Mouse (Mus musculus): Measurements from ENCODE around the gene Bmp10. TPM values are rescaled to one million over a fixed set of nuclear protein-coding genes. Genes with fewer than 3 reads are reported as not detected.

Gene Bmp10
- polyA plus RNA-seq, 1 experiment, result not detected

GRCm38 (mm10) chr6:87475223-87475622 lies 46.4 kb downstream of the Bmp10 start:
- H3K4me1 ChIP-seq (ENCODE audit: control insufficient read depth, insufficient read depth, insufficient read length, low read length), result no peaks in the 10 kb centered on the region
- H3K4me3 ChIP-seq (ENCODE audit: insufficient read depth, low read depth, low read length), result no peak overlapping the region
- H3K27ac ChIP-seq (replicated peaks; ENCODE audit: low read depth, low read length), result no peak overlapping the region

GRCm38 (mm10) chr6:87478847-87479246 lies 50.1 kb downstream of the Bmp10 start:
- H3K4me1 ChIP-seq (ENCODE audit: control insufficient read depth, insufficient read depth, insufficient read length, low read length), result no peaks in the 10 kb centered on the region

GRCm38 (mm10) chr6:87479291-87479999 lies 50.7 kb downstream of the Bmp10 start:
- Histone ChIP-seq H3K4me1 (ENCODE audit: control insufficient read depth, insufficient read depth, insufficient read length, low read length) (no peaks in the 10 kb centered on the region), H3K27ac (replicated peaks; ENCODE audit: low read depth, low read length) (no peak overlapping the region), H3K4me3 (ENCODE audit: insufficient read depth, low read depth, low read length) (no peak overlapping the region)

More at GRCm38 (mm10) chr6:87478847-87479246, 50.1 kb downstream of the Bmp10 start:
- no peak overlapping the region for H3K4me3 ChIP-seq (ENCODE audit: insufficient read depth, low read depth, low read length)
- no peak overlapping the region for H3K27ac ChIP-seq (replicated peaks; ENCODE audit: low read depth, low read length)

- no peak overlapping the region for H3K4me3 ChIP-seq (ENCODE audit: insufficient read depth, low read depth, low read length)
- no peaks in the 10 kb centered on the region for H3K4me1 ChIP-seq (ENCODE audit: control insufficient read depth, insufficient read depth, insufficient read length, low read length)
- H3K27ac ChIP-seq (replicated peaks; ENCODE audit: low read depth, low read length), result no peak overlapping the region
Observed at GRCm38 (mm10) chr6:87483224-87483899, 54.6 kb downstream of the Bmp10 start.

GRCm38 (mm10) chr6:87483900-87484289 lies 55.1 kb downstream of the Bmp10 start:
- no peak overlapping the region for H3K4me3 ChIP-seq (ENCODE audit: insufficient read depth, low read depth, low read length)
- no peak overlapping the region for H3K27ac ChIP-seq (replicated peaks; ENCODE audit: low read depth, low read length)

GRCm38 (mm10) chr6:87484806-87485205 lies 56.0 kb downstream of the Bmp10 start:
- Histone ChIP-seq H3K4me3 (ENCODE audit: insufficient read depth, low read depth, low read length) (no peak overlapping the region), H3K27ac (replicated peaks; ENCODE audit: low read depth, low read length) (no peak overlapping the region), H3K4me1 (ENCODE audit: control insufficient read depth, insufficient read depth, insufficient read length, low read length) (no peaks in the 10 kb centered on the region)

More at GRCm38 (mm10) chr6:87483900-87484289, 55.1 kb downstream of the Bmp10 start:
- no peaks in the 10 kb centered on the region for H3K4me1 ChIP-seq (ENCODE audit: control insufficient read depth, insufficient read depth, insufficient read length, low read length)

Other genes with a start within 250 kb of the Bmp10 start
- 3.8 and 6.6 TPM in 2 replicates for gene Antxr1, start 93.2 kb upstream of the Bmp10 start, polyA plus RNA-seq (2012; ENCODE audit: insufficient read depth, insufficient read length, missing spikeins)
- not detected in 2 replicates for gene Gkn1, start 78.1 kb upstream of the Bmp10 start, polyA plus RNA-seq (2012; ENCODE audit: insufficient read depth, insufficient read length, missing spikeins)
- not detected in 2 replicates for gene Gkn2, start 55.6 kb upstream of the Bmp10 start, polyA plus RNA-seq (2012; ENCODE audit: insufficient read depth, insufficient read length, missing spikeins)
- gene Gkn3, start 40.1 kb upstream of the Bmp10 start, polyA plus RNA-seq (2012; ENCODE audit: insufficient read depth, insufficient read length, missing spikeins), result 2.9 TPM in 1 of 2 replicates, not detected in the other
- 1.5 and 2.3 TPM in 2 replicates for gene Arhgap25, start 104.3 kb downstream of the Bmp10 start, polyA plus RNA-seq (2012; ENCODE audit: insufficient read depth, insufficient read length, missing spikeins)
- gene Prokr1, start 161.7 kb downstream of the Bmp10 start, polyA plus RNA-seq (2012; ENCODE audit: insufficient read depth, insufficient read length, missing spikeins), result 0.24 TPM in 1 of 2 replicates, not detected in the other
- gene Aplf, start 243.2 kb downstream of the Bmp10 start, polyA plus RNA-seq (2012; ENCODE audit: insufficient read depth, insufficient read length, missing spikeins), result 1.7 and 2.6 TPM in 2 replicates

Data from brown adipose tissue, adult 24 weeks (tissue).